Mouse (Mus musculus) megakaryocyte, embryonic 14.5 days (primary cell): ENCODE results near the gene Npepl1.

Experiments
- FLI1 ChIP-seq: IDR thresholded peaks from 2 replicates; pipeline ENCODE4 v1.6.1; 2012; ENCODE audit warnings: low read length, inconsistent platforms, mixed read lengths
- GATA1 ChIP-seq: IDR thresholded peaks from 3 replicates; pipeline ENCODE4 v1.6.1; 2012; ENCODE audit warnings: mixed read lengths, low read length, inconsistent platforms, borderline replicate concordance

GRCm38 (mm10) chr2:174069532-174070049 is 40.6 kb upstream of the Npepl1 start:
- TF ChIP-seq GATA1 = no peak
- TF ChIP-seq FLI1 = no peak
